Mouse (Mus musculus) C2C12 (cell line): ENCODE measurements around the gene Defb20. TPM values are rescaled to one million over a fixed set of nuclear protein-coding genes. Genes with fewer than 3 reads are reported as not detected.

ENCODE experiments used
- H3K27me3 ChIP-seq: one replicate; pipeline ENCODE4 v1.6.1; 2011; ENCODE audit not compliant: control insufficient read depth, insufficient read depth, insufficient read length
- H3K36me3 ChIP-seq: one replicate; pipeline ENCODE4 v1.6.1; 2011; ENCODE audit not compliant: control insufficient read depth, insufficient read depth
- H3K4me3 ChIP-seq: one replicate; pipeline ENCODE4 v1.5.1; 2011; ENCODE audit warnings: mild to moderate bottlenecking, control low read depth; ENCODE audit not compliant: poor library complexity, insufficient read depth, severe bottlenecking
- H3K79me2 ChIP-seq: one replicate; pipeline ENCODE4 v1.6.1; 2011; ENCODE audit not compliant: control insufficient read depth, insufficient read depth
- H3K79me3 ChIP-seq: one replicate; pipeline ENCODE4 v1.6.1; 2011; ENCODE audit warnings: low read depth, control low read depth
- H3ac ChIP-seq: one replicate; pipeline ENCODE3; 2011; ENCODE audit warnings: low read depth; ENCODE audit not compliant: control insufficient read depth, insufficient read length
- CEBPB ChIP-seq: IDR thresholded peaks from one replicate; pipeline ENCODE4 v1.6.1; 2011; ENCODE audit warnings: low read depth, mild to moderate bottlenecking, control low read depth, moderate library complexity
- CTCF ChIP-seq: IDR thresholded peaks from one replicate; pipeline ENCODE4 v1.5.1; 2011; ENCODE audit not compliant: control insufficient read depth, insufficient read depth, insufficient read length
- FOSL1 ChIP-seq: IDR thresholded peaks from one replicate; pipeline ENCODE4 v1.8.0; 2011; ENCODE audit warnings: mild to moderate bottlenecking, low read length; ENCODE audit not compliant: poor library complexity, insufficient read depth, severe bottlenecking
- MAX ChIP-seq: IDR thresholded peaks from one replicate; pipeline ENCODE4 v1.6.1; 2011; ENCODE audit warnings: mild to moderate bottlenecking, control low read depth
- MYOD1 ChIP-seq: IDR thresholded peaks from one replicate; pipeline ENCODE4 v1.6.1; 2011; ENCODE audit warnings: low read depth; ENCODE audit not compliant: control insufficient read depth, insufficient read length
- MYOG ChIP-seq: IDR thresholded peaks from one replicate; pipeline ENCODE4 v1.6.1; 2011; ENCODE audit not compliant: control insufficient read depth, insufficient read length; ENCODE audit errors: extremely low read depth
- USF1 ChIP-seq: IDR thresholded peaks from one replicate; pipeline ENCODE4 v1.6.1; 2011; ENCODE audit warnings: low read depth, mild to moderate bottlenecking, control low read depth, moderate library complexity
- polyA plus RNA-seq: library from polyadenylated mRNA; unstranded; fragments of >200 nt; fragmentation: generic; extraction: Trizol; gene quantifications from one replicate; pipeline ENCODE4 v1.2.1, GENCODE M21; 2012; ENCODE audit warnings: missing spikeins

Defb20 gene
- polyA plus RNA-seq, 1 experiment, result not detected

GRCm38 (mm10) chr2:152500863-152501229 lies 24.0 kb downstream of the Defb20 start:
- no peaks in the 10 kb centered on the region for H3K36me3 ChIP-seq
- no peaks in the 10 kb centered on the region for H3K27me3 ChIP-seq
- H3ac ChIP-seq, result no peak overlapping the region
- H3K79me2 ChIP-seq, result no peaks in the 10 kb centered on the region
- no peaks in the 10 kb centered on the region for H3K79me3 ChIP-seq
- TF ChIP-seq CTCF (no peak), CEBPB (no peak), MYOG (no peak), MAX (no peak), MYOD1 (no peak), FOSL1 (no peak), USF1 (no peak)
- no peak overlapping the region for H3K4me3 ChIP-seq

- Histone ChIP-seq H3K36me3 (no peaks in the 10 kb centered on the region), H3K79me3 (no peaks in the 10 kb centered on the region), H3K27me3 (no peaks in the 10 kb centered on the region), H3K4me3 (no peak overlapping the region), H3ac (no peak overlapping the region), H3K79me2 (no peaks in the 10 kb centered on the region)
- no peak for TF ChIP-seq CTCF
- no peak for TF ChIP-seq CEBPB
- TF ChIP-seq MAX, result no peak
- no peak for TF ChIP-seq FOSL1
- no peak for TF ChIP-seq MYOG
- TF ChIP-seq MYOD1, result no peak
- no peak for TF ChIP-seq USF1
These were observed 27.1 kb downstream of the Defb20 start for GRCm38 (mm10) chr2:152503950-152504349.

GRCm38 (mm10) chr2:152511592-152511991 lies 34.7 kb downstream of the Defb20 start, which contains the start of gene Defb26:
Defb26 (minus strand) TSS chr2:152511692.
- Histone ChIP-seq H3K79me3 (no peaks in the 10 kb centered on the region), H3ac (no peak within 1 kb of the TSS), H3K36me3 (no peaks in the 10 kb centered on the region), H3K79me2 (no peaks in the 10 kb centered on the region), H3K27me3 (no peaks in the 10 kb centered on the region), H3K4me3 (no peak within 1 kb of the TSS)
- TF ChIP-seq MAX (no peak), USF1 (no peak)

GRCm38 (mm10) chr2:152516084-152516483 lies 39.2 kb downstream of the Defb20 start:
- no peak for TF ChIP-seq USF1
- TF ChIP-seq MAX, result no peak
- TF ChIP-seq CTCF, result no peak
- TF ChIP-seq FOSL1, result no peak
- no peak for TF ChIP-seq CEBPB
- no peak for TF ChIP-seq MYOD1
- no peak overlapping the region for H3K4me3 ChIP-seq
- no peaks in the 10 kb centered on the region for H3K79me3 ChIP-seq
- no peaks in the 10 kb centered on the region for H3K79me2 ChIP-seq
- no peak overlapping the region for H3ac ChIP-seq
- no peaks in the 10 kb centered on the region for H3K36me3 ChIP-seq
- H3K27me3 ChIP-seq, result no peaks in the 10 kb centered on the region

- H3K4me3 ChIP-seq, result no peak within 1 kb of the TSS
- TF ChIP-seq CEBPB, result no peak
- H3K79me3 ChIP-seq, result no peaks in the 10 kb centered on the region
- no peaks in the 10 kb centered on the region for H3K79me2 ChIP-seq
- H3K27me3 ChIP-seq, result peaks cover 3% of the 10 kb centered on the region
- no peak within 1 kb of the TSS for H3ac ChIP-seq
- no peaks in the 10 kb centered on the region for H3K36me3 ChIP-seq
These were observed 41.1 kb downstream of the Defb20 start, which contains the start of gene Defb28 for GRCm38 (mm10) chr2:152517981-152518380. Defb28 (plus strand) TSS chr2:152518255.

Other genes with a start within 250 kb of the Defb20 start
- gene Tbc1d20, start 183.2 kb upstream of the Defb20 start, polyA plus RNA-seq, result 32.7 TPM
- gene Rbck1, start 144.4 kb upstream of the Defb20 start, polyA plus RNA-seq, result 65.3 TPM
- gene Trib3, start 133.0 kb upstream of the Defb20 start, polyA plus RNA-seq, result 27.6 TPM
- not detected for gene Nrsn2, start 100.4 kb upstream of the Defb20 start, polyA plus RNA-seq
- gene Sox12, start 79.0 kb upstream of the Defb20 start, polyA plus RNA-seq, result 7.2 TPM
- gene Zcchc3, start 62.0 kb upstream of the Defb20 start, polyA plus RNA-seq, result not detected
- 0.09 TPM for gene 6820408C15Rik, start 61.5 kb upstream of the Defb20 start, polyA plus RNA-seq
- not detected for gene Defb23, start 12.4 kb upstream of the Defb20 start, polyA plus RNA-seq
- not detected for gene Defb22, start 13.1 kb downstream of the Defb20 start, polyA plus RNA-seq
- gene Defb26, start 34.6 kb downstream of the Defb20 start, polyA plus RNA-seq, result not detected
- 0.57 TPM for gene Defb28, start 41.2 kb downstream of the Defb20 start, polyA plus RNA-seq
- not detected for gene Defb29, start 63.0 kb downstream of the Defb20 start, polyA plus RNA-seq
- gene Gm17416, start 92.3 kb downstream of the Defb20 start, polyA plus RNA-seq, result not detected
- gene Defb21, start 95.7 kb downstream of the Defb20 start, polyA plus RNA-seq, result not detected
- not detected for gene Defb19, start 103.2 kb downstream of the Defb20 start, polyA plus RNA-seq
- not detected for gene Defb45, start 122.3 kb downstream of the Defb20 start, polyA plus RNA-seq
- not detected for gene Defb36, start 127.3 kb downstream of the Defb20 start, polyA plus RNA-seq
- gene Defb25, start 146.0 kb downstream of the Defb20 start, polyA plus RNA-seq, result 3.6 TPM
- 38.7 TPM for gene Rem1, start 149.9 kb downstream of the Defb20 start, polyA plus RNA-seq
- 136 TPM for gene H13, start 192.4 kb downstream of the Defb20 start, polyA plus RNA-seq
- 24.7 TPM for gene Mcts2, start 210.0 kb downstream of the Defb20 start, polyA plus RNA-seq